Mouse (Mus musculus) lung, postnatal 10 days (tissue): Measurements from ENCODE around the gene AC109138.7.
A peak's percentile ranks its signal among the peaks of the same experiment; 100 is the strongest.

Experiments
- DNase-seq: peaks from one replicate; pipeline ENCODE4 v3.0.0; 2021

Gene AC109138.7

GRCm38 (mm10) chr19:4214071-4214770 lies at the start of gene AC109138.7, which contains the start of gene Clcf1:
Gene AC109138.7 (plus strand): TSS chr19:4214357.
Gene Clcf1 (plus strand): TSS chr19:4214238.
- DNase-seq: peak; percentile 79

GRCm38 (mm10) chr19:4164721-4165120 lies 49.4 kb upstream of the AC109138.7 start:
- DNase-seq: no peak

- DNase-seq: no peak
Observed at GRCm38 (mm10) chr19:4166678-4167476, 47.3 kb upstream of the AC109138.7 start.

- DNase-seq: peak; percentile 99
Observed at GRCm38 (mm10) chr19:4169378-4169784, 44.8 kb upstream of the AC109138.7 start.

GRCm38 (mm10) chr19:4169810-4170209 lies 44.3 kb upstream of the AC109138.7 start:
- no peak for DNase-seq

GRCm38 (mm10) chr19:4170723-4171392 lies 43.3 kb upstream of the AC109138.7 start:
- DNase-seq: no peak

- DNase-seq: peak; percentile 62
Observed at GRCm38 (mm10) chr19:4171393-4172290, 42.5 kb upstream of the AC109138.7 start.

GRCm38 (mm10) chr19:4172925-4173324 lies 41.2 kb upstream of the AC109138.7 start:
- no peak for DNase-seq

- DNase-seq: peak; percentile 66
Observed at GRCm38 (mm10) chr19:4175368-4175947, 38.7 kb upstream of the AC109138.7 start, which contains the start of gene Carns1. Gene Carns1 (minus strand): TSS chr19:4175479.

- no peak for DNase-seq
Observed at GRCm38 (mm10) chr19:4180411-4180810, 33.7 kb upstream of the AC109138.7 start.

DNA sequence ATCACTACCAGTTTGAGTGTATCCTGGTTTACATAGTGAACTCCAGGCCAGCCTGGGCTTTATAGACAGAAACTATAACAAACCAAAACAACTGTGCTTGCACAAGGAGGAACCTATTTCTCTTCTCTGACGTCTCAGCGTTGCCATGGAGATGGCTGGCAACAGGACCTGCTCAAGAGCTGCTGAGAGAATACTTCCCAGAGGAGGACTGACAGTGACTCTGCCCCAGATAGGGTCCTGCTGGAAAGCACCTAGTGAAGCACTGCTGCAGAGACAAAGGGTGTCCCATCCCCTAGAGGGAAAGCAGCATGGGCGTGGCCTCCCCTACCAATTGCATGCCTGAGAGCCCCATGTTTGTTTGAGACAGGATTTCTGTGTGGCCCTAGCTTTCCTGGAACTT lies 32.3 kb upstream of the AC109138.7 start:
- DNase-seq: peak; percentile 79

GRCm38 (mm10) chr19:4183689-4184088 lies 30.5 kb upstream of the AC109138.7 start:
- DNase-seq: no peak

DNA sequence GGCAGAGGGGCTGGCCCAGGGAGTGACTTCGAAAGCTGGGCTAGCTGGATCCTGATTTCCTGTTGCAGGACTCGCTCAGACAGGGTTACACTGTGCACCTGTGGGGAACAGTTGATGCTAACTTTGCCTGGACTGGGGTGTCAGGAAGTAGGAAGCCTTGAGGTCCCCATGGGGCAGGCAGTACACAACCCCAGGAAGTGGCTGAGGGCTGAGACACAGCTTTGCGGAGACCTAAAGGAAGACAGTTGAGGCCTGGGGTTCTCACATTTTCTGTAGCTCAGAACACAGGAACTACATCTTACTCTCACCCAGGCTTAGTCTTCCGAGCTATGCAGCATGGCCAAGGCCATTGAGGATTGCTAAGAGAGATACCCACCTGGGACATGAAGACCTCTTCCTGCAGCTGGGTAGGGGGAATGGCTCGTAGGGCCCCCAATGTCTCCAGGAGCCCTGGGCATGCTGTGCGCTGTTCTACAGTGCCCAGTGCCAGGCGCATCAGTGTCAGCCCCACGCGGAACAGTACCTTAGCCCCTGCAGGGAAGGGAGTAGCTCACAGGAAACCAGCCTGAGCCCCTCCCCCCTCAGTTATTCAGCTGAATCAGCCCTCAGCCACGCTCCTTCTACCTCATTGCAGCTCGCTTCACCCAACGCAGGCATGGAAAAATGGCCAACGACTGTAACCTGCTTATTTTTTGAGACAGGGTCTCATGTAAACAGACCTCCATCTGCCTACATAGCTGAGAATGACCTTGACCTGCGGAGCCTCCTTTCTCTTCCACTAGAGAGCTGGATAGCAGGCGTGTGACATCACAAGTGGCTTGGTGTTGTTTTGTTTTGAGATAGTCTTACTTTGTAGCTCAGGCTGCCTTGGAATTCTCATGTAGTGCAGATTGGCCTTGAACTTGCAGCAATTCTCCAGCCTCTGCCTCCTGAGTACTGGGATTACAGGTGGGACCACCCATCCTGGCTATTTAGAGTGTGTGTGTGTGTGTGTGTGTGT lies 28.9 kb upstream of the AC109138.7 start:
- DNase-seq: peak; percentile 56

- no peak for DNase-seq
Observed at GRCm38 (mm10) chr19:4187303-4187702, 26.9 kb upstream of the AC109138.7 start.

GRCm38 (mm10) chr19:4189051-4189620 lies 25.0 kb upstream of the AC109138.7 start:
- DNase-seq: no peak

GRCm38 (mm10) chr19:4190831-4191334 lies 23.3 kb upstream of the AC109138.7 start, which contains the start of gene Tbc1d10c:
Gene Tbc1d10c (minus strand): TSS chr19:4191284.
- peak; percentile 68 for DNase-seq

DNA sequence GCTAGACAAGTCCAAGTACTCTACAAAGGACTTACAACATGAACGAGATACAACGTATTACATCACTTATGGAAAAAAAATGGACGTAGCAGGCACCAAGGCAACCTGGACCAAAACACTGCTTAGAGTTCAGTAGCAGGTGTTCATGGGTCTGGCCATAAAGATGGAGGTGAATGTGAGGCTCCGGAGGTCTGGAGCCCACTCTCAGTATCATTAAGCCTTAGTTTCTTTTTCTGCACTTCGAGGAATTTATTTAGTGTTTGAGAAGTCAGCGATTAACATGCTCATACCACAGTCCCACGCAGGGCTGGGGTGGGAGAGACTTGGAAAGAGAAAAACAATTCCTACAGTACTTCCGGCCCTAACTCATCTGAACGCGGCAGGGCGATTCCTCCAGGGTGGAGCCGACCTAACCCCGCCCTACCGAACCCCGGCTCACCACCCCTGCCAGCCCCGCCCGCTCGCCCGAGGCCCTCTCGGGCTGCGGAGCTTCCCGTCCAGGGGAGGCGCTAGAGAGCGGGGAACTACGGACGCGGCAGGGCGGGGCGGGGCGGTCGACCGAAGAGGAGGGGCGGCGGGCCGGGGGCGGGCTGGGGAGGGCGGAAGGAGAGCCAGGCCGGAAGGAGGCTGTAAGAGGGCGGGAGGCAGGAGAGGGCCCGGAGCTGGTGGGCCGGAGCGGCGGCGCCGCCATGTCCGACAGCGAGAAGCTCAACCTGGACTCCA lies 22.5 kb upstream of the AC109138.7 start, which contains the start of gene Ppp1ca:
Gene Ppp1ca (plus strand): TSS at position 538 of the 723 bp plus-strand sequence.
- DNase-seq: peak; percentile 98

DNA sequence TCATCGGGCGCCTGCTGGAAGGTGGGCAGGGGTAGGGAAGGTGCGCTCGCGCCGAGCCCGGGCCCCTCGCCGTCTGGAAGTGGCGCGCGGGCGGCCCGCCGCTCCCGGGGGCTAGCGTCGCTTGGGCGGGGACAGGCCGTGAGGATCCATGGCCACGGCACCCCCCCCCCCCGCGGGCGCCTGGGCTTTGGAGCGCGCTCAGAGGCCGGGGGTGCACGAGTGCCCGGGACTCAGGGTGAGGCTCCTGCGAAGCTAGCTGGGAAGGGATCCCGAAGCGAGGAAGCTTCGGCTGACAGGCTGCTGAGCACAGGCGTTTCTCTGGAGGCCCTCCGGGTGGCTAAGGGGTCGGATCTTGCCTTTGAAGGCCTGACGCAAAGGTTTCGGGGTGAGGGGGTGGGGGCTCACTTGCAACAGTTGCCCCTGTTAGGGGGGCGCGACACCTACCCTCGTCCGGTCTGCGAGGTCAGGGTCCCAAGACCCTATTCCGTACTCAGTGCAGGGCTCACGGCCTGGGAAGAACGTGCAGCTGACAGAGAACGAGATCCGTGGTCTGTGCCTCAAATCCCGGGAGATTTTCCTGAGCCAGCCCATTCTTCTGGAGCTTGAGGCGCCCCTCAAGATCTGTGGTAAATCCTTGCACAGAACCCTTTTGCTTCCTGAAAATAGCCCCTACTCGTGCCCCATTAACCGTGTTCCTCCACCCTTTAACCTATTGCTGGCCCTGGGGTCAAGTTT lies 21.7 kb upstream of the AC109138.7 start:
- DNase-seq: no peak
